Mouse (Mus musculus) neural tube, embryonic 11.5 days (tissue): ENCODE results near the gene Hspb1. TPM values are rescaled to one million over a fixed set of nuclear protein-coding genes. Genes with fewer than 3 reads are reported as not detected.

Experiments used
- ATAC-seq: fragments of 200-750 bp; cut with Nextera tagmentation; 2 replicates; pipeline ENCODE4 v1.8.0; 2017; ENCODE audit warnings: moderate number of reproducible peaks, mild to moderate bottlenecking, moderate TSS enrichment, moderate library complexity; ENCODE audit not compliant: insufficient read depth, low FRiP score, low TSS enrichment
- DNase-seq: peaks from one replicate; pipeline ENCODE4 v3.0.0-alpha.2; 2015; ENCODE audit warnings: low spot score
- H3K27ac ChIP-seq: fragments of 300-500 bp; sonication (generic); 2 replicates; pipeline ENCODE4 v1.5.1; 2014; ENCODE audit warnings: low read depth, mild to moderate bottlenecking, low read length
- H3K27me3 ChIP-seq: fragments of 300-500 bp; sonication (generic); 2 replicates; pipeline ENCODE4 v1.6.1; 2014; ENCODE audit warnings: mild to moderate bottlenecking, low read length, mixed read lengths; ENCODE audit not compliant: control insufficient read depth, insufficient read depth
- H3K36me3 ChIP-seq: fragments of 300-500 bp; sonication (generic); 2 replicates; pipeline ENCODE4 v1.6.1; 2014; ENCODE audit warnings: mild to moderate bottlenecking, low read length, moderate library complexity, mixed read lengths; ENCODE audit not compliant: control insufficient read depth, insufficient read depth
- H3K4me1 ChIP-seq: fragments of 300-500 bp; sonication (generic); 2 replicates; pipeline ENCODE4 v1.6.1; 2014; ENCODE audit warnings: low read length, mixed read lengths; ENCODE audit not compliant: control insufficient read depth, insufficient read depth
- H3K4me2 ChIP-seq: fragments of 300-500 bp; sonication (generic); 2 replicates; pipeline ENCODE4 v1.6.1; 2014; ENCODE audit warnings: low read depth, mild to moderate bottlenecking, moderate library complexity
- H3K4me3 ChIP-seq: fragments of 300-500 bp; sonication (generic); 2 replicates; pipeline ENCODE4 v1.5.1; 2014; ENCODE audit warnings: low read depth, low read length
- H3K9ac ChIP-seq: fragments of 300-500 bp; sonication (generic); 2 replicates; pipeline ENCODE4 v1.6.1; 2014; ENCODE audit warnings: mild to moderate bottlenecking, low read length
- H3K9me3 ChIP-seq: fragments of 300-500 bp; sonication (generic); 2 replicates; pipeline ENCODE4 v1.6.1; 2016; ENCODE audit warnings: low read length; ENCODE audit not compliant: control insufficient read depth
- WGBS: fragments of 180-500 bp; shearing (Covaris S2); extraction: QIAGEN DNeasy Blood & Tissue Kit; methylation state at CpG from one replicate; pipeline ENCODE4 v1.1.7; 2014; 5-methylcytosine and 5-hydroxymethylcytosine counted together
- polyA plus RNA-seq: library from polyadenylated mRNA; unstranded; fragments of >200 nt; fragmentation: Nextera tagmentation; extraction: Ambion mirVana; gene quantifications from 2 replicates; pipeline ENCODE4 v1.2.1, GENCODE M21; 2014

The Hspb1 gene
- polyA plus RNA-seq, result 28.9 and 30.5 TPM in 2 replicates

- H3K27me3 ChIP-seq, result peaks cover 21% of the 10 kb centered on the region
These were observed at the start of gene Hspb1 for GRCm38 (mm10) chr5:135887675-135888102. TSS of gene Hspb1 (plus strand) at chr5:135887919.

GRCm38 (mm10) chr5:135841651-135842050 lies 46.1 kb upstream of the Hspb1 start:
- H3K4me3 ChIP-seq, result no peak overlapping the region
- no peak for DNase-seq
- no peaks in the 10 kb centered on the region for H3K27me3 ChIP-seq
- H3K36me3 ChIP-seq, result no peaks in the 10 kb centered on the region
- H3K9ac ChIP-seq, result no peak overlapping the region
- 84% methylated on average over 6 of the region's 6 CpGs for WGBS
- no peaks in the 10 kb centered on the region for H3K9me3 ChIP-seq
- H3K4me1 ChIP-seq, result no peaks in the 10 kb centered on the region
- no peak overlapping the region for H3K27ac ChIP-seq
- H3K4me2 ChIP-seq, result no peak overlapping the region
- ATAC-seq, result no peak

More at GRCm38 (mm10) chr5:135887675-135888102, at the start of gene Hspb1:
- peak within 1 kb of the TSS; percentile 10 for H3K4me3 ChIP-seq
- H3K4me2 ChIP-seq, result peak within 1 kb of the TSS; percentile 17
- peaks cover 6% of the 10 kb centered on the region; the same call in 1 of the 2 replicates for H3K4me1 ChIP-seq
- WGBS, result under 1% methylated on average over 24 of the region's 24 CpGs
- no peaks in the 10 kb centered on the region for H3K36me3 ChIP-seq
- DNase-seq (peak; percentile 62), ATAC-seq (no peak)
- no peaks in the 10 kb centered on the region for H3K9me3 ChIP-seq
- H3K27ac ChIP-seq, result no peak within 1 kb of the TSS
- H3K9ac ChIP-seq, result no peak within 1 kb of the TSS

- Histone ChIP-seq H3K36me3 (no peaks in the 10 kb centered on the region), H3K9ac (no peak overlapping the region), H3K4me3 (no peak overlapping the region), H3K27ac (no peak overlapping the region), H3K4me2 (no peak overlapping the region), H3K9me3 (no peaks in the 10 kb centered on the region), H3K4me1 (no peaks in the 10 kb centered on the region), H3K27me3 (no peaks in the 10 kb centered on the region)
- WGBS, result 29% methylated on average over 5 of the region's 5 CpGs
- ATAC-seq (no peak), DNase-seq (peak; percentile 53)
These were observed 44.3 kb upstream of the Hspb1 start for GRCm38 (mm10) chr5:135843418-135843817.

DNA sequence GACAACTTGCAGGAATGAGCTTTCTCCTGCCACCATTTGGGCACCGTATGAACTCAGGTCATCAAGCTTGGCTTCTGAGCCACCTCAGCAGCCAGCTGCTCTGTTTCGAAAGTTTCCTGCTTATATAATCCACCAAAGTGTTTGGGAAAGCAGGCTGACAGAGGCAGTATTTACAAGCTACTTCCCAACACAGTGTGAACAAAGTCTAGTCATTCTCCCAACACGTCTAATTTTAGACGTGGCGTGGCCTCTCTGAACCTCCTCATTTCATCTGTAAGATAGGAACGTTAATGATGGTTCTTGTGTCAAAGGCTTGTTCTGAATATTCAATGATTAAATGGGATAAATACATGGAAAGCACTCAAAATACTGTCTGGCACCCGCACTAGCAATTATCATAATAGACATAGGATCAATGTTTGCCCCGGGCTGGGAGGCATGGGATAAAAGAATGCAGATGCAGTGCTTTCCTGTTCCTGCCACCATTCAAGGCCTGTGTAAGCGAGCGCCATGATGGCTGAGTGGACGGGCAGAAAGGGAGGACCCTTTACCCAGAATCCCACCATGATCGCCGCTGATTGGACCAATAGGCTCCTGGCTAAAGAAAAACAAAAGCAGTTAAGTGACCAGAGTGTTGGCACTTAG lies 41.9 kb upstream of the Hspb1 start:
- 84% methylated on average over 13 of the region's 13 CpGs for WGBS
- H3K27ac ChIP-seq, result no peak overlapping the region
- peaks cover 8% of the 10 kb centered on the region; the same call in 1 of the 2 replicates for H3K4me1 ChIP-seq

DNA sequence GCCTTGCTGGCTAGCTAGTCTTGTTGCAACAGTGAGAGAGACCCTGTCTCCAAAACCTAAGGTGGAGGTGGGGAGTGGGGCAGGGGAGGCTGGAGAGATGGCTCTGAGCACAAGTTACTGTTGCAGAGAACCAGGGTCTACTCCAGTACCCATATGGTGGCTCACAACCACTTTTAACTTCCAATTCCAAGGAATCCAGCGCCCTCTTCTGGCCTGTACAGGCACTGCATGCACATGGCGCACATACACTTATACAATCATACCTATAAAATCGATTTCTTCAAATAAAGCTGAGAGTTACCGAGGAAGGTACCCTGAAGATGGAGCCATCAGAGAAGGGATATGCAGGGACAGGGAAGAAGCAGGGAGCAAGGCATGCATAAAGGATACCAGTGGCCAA lies 40.3 kb upstream of the Hspb1 start:
- Histone ChIP-seq H3K36me3 (no peaks in the 10 kb centered on the region), H3K4me1 (peaks cover 14% of the 10 kb centered on the region; the same call in 1 of the 2 replicates), H3K9ac (no peak overlapping the region), H3K4me3 (no peak overlapping the region), H3K9me3 (no peaks in the 10 kb centered on the region), H3K4me2 (no peak overlapping the region), H3K27ac (no peak overlapping the region), H3K27me3 (no peaks in the 10 kb centered on the region)
- WGBS, result 72% methylated on average over 4 of the region's 4 CpGs
- DNase-seq (no peak), ATAC-seq (no peak)

More for the DNA sequence above, 41.9 kb upstream of the Hspb1 start:
- Histone ChIP-seq H3K4me2 (no peak overlapping the region), H3K36me3 (no peaks in the 10 kb centered on the region), H3K9me3 (no peaks in the 10 kb centered on the region), H3K4me3 (no peak overlapping the region), H3K27me3 (no peaks in the 10 kb centered on the region), H3K9ac (no peak overlapping the region)
- no peak for ATAC-seq
- no peak for DNase-seq

- H3K4me2 ChIP-seq, result no peak overlapping the region
- no peak for ATAC-seq
- H3K36me3 ChIP-seq, result no peaks in the 10 kb centered on the region
- peaks cover 17% of the 10 kb centered on the region; the same call in 1 of the 2 replicates for H3K4me1 ChIP-seq
- no peaks in the 10 kb centered on the region for H3K27me3 ChIP-seq
- WGBS, result 87% methylated on average over 3 of the region's 3 CpGs
- no peak overlapping the region for H3K9ac ChIP-seq
- DNase-seq, result no peak
- H3K27ac ChIP-seq, result no peak overlapping the region
- H3K9me3 ChIP-seq, result no peaks in the 10 kb centered on the region
- H3K4me3 ChIP-seq, result no peak overlapping the region
These were observed 39.8 kb upstream of the Hspb1 start for GRCm38 (mm10) chr5:135847881-135848280.

DNA sequence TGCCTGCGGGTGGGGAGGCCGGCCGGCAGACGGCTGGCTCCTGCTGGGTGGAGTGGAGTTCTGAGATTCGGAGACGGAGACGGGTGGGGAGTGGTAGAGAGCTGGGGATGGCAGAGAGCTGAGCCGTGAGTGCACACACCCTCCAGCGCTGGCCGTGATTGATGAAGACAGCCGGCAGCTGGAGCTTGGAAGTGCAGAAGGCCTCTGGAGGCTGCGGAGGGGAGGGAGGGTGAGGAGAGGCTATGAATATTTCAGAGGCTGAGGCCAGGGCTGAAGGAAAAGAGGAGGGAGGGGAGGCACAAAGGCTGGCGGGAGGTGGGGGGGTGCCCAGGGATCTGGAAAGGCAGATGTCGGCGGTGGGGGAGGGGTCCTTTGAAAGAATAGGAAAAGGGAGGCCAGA lies 36.7 kb upstream of the Hspb1 start:
- ATAC-seq (peak; percentile 94), DNase-seq (peak; percentile 94)
- Histone ChIP-seq H3K27me3 (peaks cover 9% of the 10 kb centered on the region), H3K9me3 (no peaks in the 10 kb centered on the region), H3K4me2 (peak overlapping the region; percentile 50), H3K27ac (peak overlapping the region; percentile 75), H3K4me3 (no peak overlapping the region), H3K9ac (peak overlapping the region; percentile 61), H3K4me1 (peaks cover 17% of the 10 kb centered on the region; the same call in 1 of the 2 replicates), H3K36me3 (no peaks in the 10 kb centered on the region)
- under 1% methylated on average over 15 of the region's 15 CpGs for WGBS

DNA sequence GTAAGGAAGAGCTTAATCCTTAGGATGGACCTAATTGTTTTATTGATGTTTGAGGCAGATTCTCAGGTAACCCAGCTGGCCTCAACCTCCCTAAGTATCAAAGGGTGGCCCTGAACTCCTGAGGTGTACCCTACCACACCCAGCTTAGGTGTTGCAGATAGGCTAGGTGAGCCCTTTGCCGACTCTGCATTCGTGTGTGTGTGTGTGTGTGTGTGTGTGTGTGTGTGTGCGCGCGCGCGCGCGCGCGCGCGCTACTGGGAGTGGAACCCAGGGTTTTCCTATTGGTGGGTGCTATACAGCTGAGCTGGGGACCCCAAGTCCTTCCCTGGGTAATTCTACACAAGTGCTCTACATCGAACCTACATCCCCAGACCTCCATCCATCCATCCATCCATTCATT lies 36.2 kb upstream of the Hspb1 start:
- Histone ChIP-seq H3K27me3 (peaks cover 13% of the 10 kb centered on the region), H3K9me3 (no peaks in the 10 kb centered on the region), H3K36me3 (no peaks in the 10 kb centered on the region), H3K27ac (peak overlapping the region; percentile 75), H3K4me3 (peak overlapping the region; percentile 31), H3K4me1 (peaks cover 17% of the 10 kb centered on the region; the same call in 1 of the 2 replicates), H3K9ac (peak overlapping the region; percentile 61), H3K4me2 (peak overlapping the region; percentile 50)
- DNase-seq, result peak; percentile 36
- WGBS, result 2% methylated on average over 14 of the region's 14 CpGs
- ATAC-seq, result peak; percentile 42

DNA sequence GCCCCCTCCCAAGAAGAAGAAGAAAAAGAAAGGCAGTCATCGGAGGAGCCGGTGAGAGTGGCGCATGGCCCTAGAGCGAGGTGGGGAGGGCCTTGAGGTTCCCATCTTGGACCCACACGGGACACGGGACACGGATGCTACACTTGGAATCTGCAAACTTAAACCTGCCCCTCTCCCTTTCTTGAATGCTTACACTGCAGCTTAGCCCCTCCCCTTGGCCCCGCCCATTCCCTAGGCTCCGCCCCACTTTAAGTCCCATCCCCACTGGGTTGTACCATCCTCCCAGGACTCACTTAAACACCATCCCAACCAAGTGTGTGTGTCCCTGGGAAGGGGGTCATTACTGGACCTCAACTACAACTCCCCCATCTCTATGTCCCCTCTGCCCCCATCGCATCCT lies 35.3 kb upstream of the Hspb1 start:
- H3K27me3 ChIP-seq, result peaks cover 23% of the 10 kb centered on the region
- no peaks in the 10 kb centered on the region for H3K36me3 ChIP-seq
- DNase-seq, result peak; percentile 70
- H3K4me3 ChIP-seq, result peak overlapping the region; percentile 31
- H3K9ac ChIP-seq, result peak overlapping the region; percentile 61
- H3K27ac ChIP-seq, result peak overlapping the region; percentile 75
- peaks cover 17% of the 10 kb centered on the region; the same call in 1 of the 2 replicates for H3K4me1 ChIP-seq
- H3K4me2 ChIP-seq, result peak overlapping the region; percentile 50
- no peaks in the 10 kb centered on the region for H3K9me3 ChIP-seq
- WGBS, result 4% methylated on average over 9 of the region's 10 CpGs
- ATAC-seq, result no peak
